Mouse (Mus musculus) testis, adult 2 months (tissue): ENCODE data around the gene Ehmt2.

Source experiments
- CTCF ChIP-seq: fragments of 200-500 bp; IDR thresholded peaks from 2 replicates; pipeline ENCODE4 v1.5.1; 2012; ENCODE audit warnings: low read depth, mild to moderate bottlenecking, inconsistent platforms, low read length, moderate library complexity; ENCODE audit not compliant: control insufficient read depth, insufficient read depth, insufficient replicate concordance
- POLR2A ChIP-seq: fragments of 200-500 bp; IDR thresholded peaks from 2 replicates; pipeline ENCODE4 v1.6.1; 2012; ENCODE audit warnings: low read depth, mild to moderate bottlenecking, inconsistent platforms, low read length, moderate library complexity; ENCODE audit not compliant: control insufficient read depth

- TF ChIP-seq CTCF: no peak
- no peak for TF ChIP-seq POLR2A
Observed at GRCm38 (mm10) chr17:34887942-34888341, 10.3 kb upstream of the Ehmt2 start.
